Mouse (Mus musculus) CH12.LX (cell line): ENCODE results near the gene Sept8. TPM values are rescaled to one million over a fixed set of nuclear protein-coding genes. Genes with fewer than 3 reads are reported as not detected.

ENCODE experiments used
- DNase-seq: peaks from one replicate; pipeline ENCODE4 v3.0.0-alpha.2; 2013; ENCODE audit errors: extremely low read depth
- H3K27ac ChIP-seq: 2 replicates; pipeline ENCODE4 v1.5.1; 2012; ENCODE audit warnings: low read depth, mild to moderate bottlenecking, control low read depth, moderate library complexity; ENCODE audit not compliant: insufficient read depth
- H3K27me3 ChIP-seq: replicated peaks from 2 replicates; pipeline ENCODE3; 2012; ENCODE audit warnings: inconsistent platforms
- H3K36me3 ChIP-seq, 2 experiments: replicated peaks in 1 of 2; 2 replicates each; pipeline versions ENCODE3 to v1.6.1; 2012; ENCODE audit warnings: inconsistent platforms in 1 of 2, low read length in 1 of 2, mild to moderate bottlenecking in 1 of 2, mixed read lengths in 1 of 2, moderate library complexity in 1 of 2; ENCODE audit not compliant: control insufficient read depth in 1 of 2, insufficient read depth in 1 of 2
- H3K4me1 ChIP-seq, 2 experiments: 2 replicates each; pipeline ENCODE4 v1.6.1; 2012; ENCODE audit warnings: inconsistent platforms in 1 of 2, moderate library complexity in 1 of 2; ENCODE audit not compliant: insufficient read depth in 2 of 2, control insufficient read depth in 1 of 2
- H3K4me2 ChIP-seq: 2 replicates; pipeline ENCODE4 v1.6.1; 2012; ENCODE audit warnings: low read depth, mild to moderate bottlenecking, control low read depth; ENCODE audit not compliant: poor library complexity, insufficient read depth, severe bottlenecking
- H3K4me3 ChIP-seq, 3 experiments: fragments of 150-350 bp in 1 of 3; sonication (generic) in 1 of 3; replicated peaks in 1 of 3; 2 replicates each; pipeline versions ENCODE3 to v1.5.1; 2011 to 2012; ENCODE audit warnings: low read depth in 2 of 3, low read length in 2 of 3, mild to moderate bottlenecking in 2 of 3, moderate library complexity in 2 of 3, control low read depth in 1 of 3, improper control_type of control experiment in 1 of 3, inconsistent platforms in 1 of 3, mixed read lengths in 1 of 3; ENCODE audit not compliant: poor library complexity in 1 of 3
- H3K79me2 ChIP-seq: replicated peaks from 2 replicates; pipeline ENCODE4 v1.6.1; 2012; ENCODE audit warnings: mild to moderate bottlenecking, moderate library complexity; ENCODE audit not compliant: control insufficient read depth, poor library complexity, insufficient read depth, severe bottlenecking; ENCODE audit errors: extremely low read depth
- H3K9ac ChIP-seq: 2 replicates; pipeline ENCODE4 v1.6.1; 2012; ENCODE audit warnings: low read depth, mild to moderate bottlenecking, control low read depth, moderate library complexity; ENCODE audit not compliant: insufficient read depth
- H3K9me3 ChIP-seq: replicated peaks from 2 replicates; pipeline ENCODE3; 2012; ENCODE audit warnings: low read length, inconsistent platforms, mixed read lengths
- BHLHE40 ChIP-seq: IDR thresholded peaks from 2 replicates; pipeline ENCODE4 v1.6.1; 2011; ENCODE audit warnings: mild to moderate bottlenecking, low read depth, low read length, improper control_type of control experiment
- E2F4 ChIP-seq: IDR thresholded peaks from 2 replicates; pipeline ENCODE4 v1.6.1; 2011; ENCODE audit warnings: low read depth, low read length, improper control_type of control experiment; ENCODE audit not compliant: insufficient replicate concordance
- ELF1 ChIP-seq: IDR thresholded peaks from 2 replicates; pipeline ENCODE4 v1.6.1; 2014; ENCODE audit warnings: low read depth, mild to moderate bottlenecking, inconsistent platforms, low read length, improper control_type of control experiment
- ETS1 ChIP-seq: conservative IDR thresholded peaks from 2 replicates; pipeline ENCODE4 v1.6.1; 2012; ENCODE audit warnings: low read depth, mild to moderate bottlenecking, inconsistent platforms, low read length, improper control_type of control experiment, moderate library complexity
- GABPA ChIP-seq: IDR thresholded peaks from 2 replicates; pipeline ENCODE4 v1.6.1; 2012; ENCODE audit warnings: low read depth, low read length, improper control_type of control experiment, inconsistent platforms; ENCODE audit not compliant: insufficient replicate concordance
- HCFC1 ChIP-seq: IDR thresholded peaks from 2 replicates; pipeline ENCODE4 v1.6.1; 2012; ENCODE audit warnings: low read depth, mild to moderate bottlenecking, inconsistent platforms, low read length, improper control_type of control experiment
- MAFK ChIP-seq: IDR thresholded peaks from 2 replicates; pipeline ENCODE4 v1.6.1; 2011; ENCODE audit warnings: low read length, improper control_type of control experiment; ENCODE audit not compliant: insufficient replicate concordance
- MAX ChIP-seq: IDR thresholded peaks from 2 replicates; pipeline ENCODE4 v1.6.1; 2011; ENCODE audit warnings: low read length, improper control_type of control experiment
- MXI1 ChIP-seq: IDR thresholded peaks from 2 replicates; pipeline ENCODE4 v1.6.1; 2011; ENCODE audit warnings: mild to moderate bottlenecking, low read depth, low read length, improper control_type of control experiment
- MYC ChIP-seq: IDR thresholded peaks from 2 replicates; pipeline ENCODE4 v1.6.1; 2011; ENCODE audit warnings: low read depth, mild to moderate bottlenecking, improper control_type of control experiment, low read length
- NELFE ChIP-seq: IDR thresholded peaks from 2 replicates; pipeline ENCODE4 v1.6.1; 2011; ENCODE audit warnings: low read depth, low read length, improper control_type of control experiment
- PAX5 ChIP-seq: IDR thresholded peaks from 2 replicates; pipeline ENCODE4 v1.6.1; 2012; ENCODE audit warnings: low read length, inconsistent platforms, mixed read lengths
- RAD21 ChIP-seq: IDR thresholded peaks from 2 replicates; pipeline ENCODE4 v1.6.1; 2011; ENCODE audit warnings: low read depth, mild to moderate bottlenecking, low read length, improper control_type of control experiment, moderate library complexity
- TCF12 ChIP-seq: IDR thresholded peaks from 2 replicates; pipeline ENCODE4 v1.6.1; 2014; ENCODE audit warnings: low read depth, mild to moderate bottlenecking, inconsistent platforms, low read length, improper control_type of control experiment
- UBTF ChIP-seq: IDR thresholded peaks from 2 replicates; pipeline ENCODE4 v1.6.1; 2012; ENCODE audit warnings: low read depth, mild to moderate bottlenecking, inconsistent platforms, low read length, improper control_type of control experiment, moderate library complexity
- ZC3H11A ChIP-seq: IDR thresholded peaks from 2 replicates; pipeline ENCODE4 v1.6.1; 2012; ENCODE audit warnings: low read depth, mild to moderate bottlenecking, inconsistent platforms, low read length, improper control_type of control experiment
- ZKSCAN1 ChIP-seq: IDR thresholded peaks from 2 replicates; pipeline ENCODE4 v1.6.1; 2012; ENCODE audit warnings: low read depth, inconsistent platforms, low read length, improper control_type of control experiment, borderline replicate concordance
- dilution Hi-C: fragments of 300-500 bp; cut with MboI; formaldehyde crosslinking; loops from 2 replicates; pipeline ENCODE4 v1.14.3; 2020; ENCODE audit warnings: low sequenced_read_pairs; ENCODE audit not compliant: extremely low pct_unique_long_range_greater_than_20kb, extremely low pct_ligation_motif_present
- in situ Hi-C: fragments of 300-500 bp; cut with MboI; formaldehyde crosslinking; loops from 3 replicates; pipeline ENCODE4 v1.14.3; 2019; ENCODE audit warnings: low sequenced_read_pairs, low pct_ligation_motif_present, low pct_unique_long_range_greater_than_20kb, mixed read lengths
- polyA plus RNA-seq: library from polyadenylated mRNA; unstranded; fragments of >175 nt; gene quantifications from 2 replicates; pipeline ENCODE4 v1.2.1, GENCODE M21; 2012; ENCODE audit warnings: low read depth; ENCODE audit not compliant: insufficient read length
- total RNA-seq, 2 experiments: library from RNA; depleted of rRNA; stranded (reverse); fragments of 300-350 nt in 1 of 2; fragments of >200 nt in 1 of 2; gene quantifications; 2 replicates each; pipeline ENCODE4 v1.2.3; 2012 to 2014

The Sept8 gene
- total and polyA plus RNA-seq, 3 experiments = 8.5 to 21.9 (median 15.2) TPM

GRCm38 (mm10) chr11:53475620-53476019 lies 43.4 kb upstream of the Sept8 start:
- peak overlapping the region; percentile 11; the same call in 1 of the 2 replicates for H3K4me2 ChIP-seq
- in situ Hi-C loops = no loop called here
- no peaks in the 10 kb centered on the region for H3K79me2 ChIP-seq
- no peak overlapping the region for H3K27ac ChIP-seq
- peaks cover 0 to 2% of the 10 kb centered on the region in 2 experiments for H3K36me3 ChIP-seq
- H3K9me3 ChIP-seq = peaks cover 21% of the 10 kb centered on the region
- DNase-seq = no peak
- no peaks in the 10 kb centered on the region for H3K4me1 ChIP-seq
- no peak overlapping the region for H3K4me3 ChIP-seq
- no peak for TF ChIP-seq MYC
- TF ChIP-seq, all 38 proteins: peak for 0
- Histone ChIP-seq H3K27me3 (peaks cover 9% of the 10 kb centered on the region), H3K9ac (no peak overlapping the region)
- dilution Hi-C loops = no loop called here

GRCm38 (mm10) chr11:53477833-53478232 lies 41.2 kb upstream of the Sept8 start:
- peaks cover 5% of the 10 kb centered on the region for H3K27me3 ChIP-seq
- dilution Hi-C loops = no loop called here
- DNase-seq = no peak
- no peaks in the 10 kb centered on the region for H3K79me2 ChIP-seq
- H3K36me3 ChIP-seq = peaks cover 0 to 2% of the 10 kb centered on the region in 2 experiments
- TF ChIP-seq PAX5 = no peak
- no peak for TF ChIP-seq BHLHE40
- TF ChIP-seq GABPA = no peak
- no peak for TF ChIP-seq ZC3H11A
- no peak for TF ChIP-seq UBTF
- TF ChIP-seq ZKSCAN1 = no peak
- no peak for TF ChIP-seq RAD21
- no peak for TF ChIP-seq MXI1
- no peak for TF ChIP-seq TCF12
- no peak for TF ChIP-seq HCFC1
- no peak for TF ChIP-seq MAX
- no peak for TF ChIP-seq ELF1
- no peak for TF ChIP-seq MAFK
- no peak for TF ChIP-seq ETS1
- no peak for TF ChIP-seq E2F4
- TF ChIP-seq NELFE = no peak
- no peak overlapping the region for H3K4me2 ChIP-seq
- H3K27ac ChIP-seq = no peak overlapping the region
- peaks cover 21% of the 10 kb centered on the region for H3K9me3 ChIP-seq
- H3K4me3 ChIP-seq = no peak overlapping the region
- no peak overlapping the region for H3K9ac ChIP-seq
- H3K4me1 ChIP-seq = no peaks in the 10 kb centered on the region
- in situ Hi-C loops = no loop called here
